Mouse (Mus musculus): Measurements from ENCODE around the gene Sec16b. TPM values are rescaled to one million over a fixed set of nuclear protein-coding genes. Genes with fewer than 3 reads are reported as not detected.
A peak's percentile ranks its signal among the peaks of the same experiment; 100 is the strongest.

Gene Sec16b
- total RNA-seq, 2 experiments from 2014 or later = 1.1 to 1.5 TPM

GRCm38 (mm10) chr1:157507814-157508213 lies 1.3 kb downstream of the Sec16b start:
- intact Hi-C loops (cut with DNase I) = no loop called here
- peak; percentile 46 to 47 for DNase-seq

- intact Hi-C loops (cut with DNase I) = no loop called here
- no peak for DNase-seq
These were observed 6.3 kb downstream of the Sec16b start for GRCm38 (mm10) chr1:157512690-157513448.

- no peak for DNase-seq
These were observed 7.0 kb downstream of the Sec16b start for GRCm38 (mm10) chr1:157513559-157513958.

GRCm38 (mm10) chr1:157514298-157514697 lies 7.8 kb downstream of the Sec16b start:
- intact Hi-C loops (cut with DNase I) = no loop called here
- DNase-seq = no peak

More at GRCm38 (mm10) chr1:157513559-157513958, 7.0 kb downstream of the Sec16b start:
- intact Hi-C loops (cut with DNase I) = no loop called here

GRCm38 (mm10) chr1:157516838-157517808 lies 10.6 kb downstream of the Sec16b start:
- DNase-seq = no peak
- intact Hi-C loops (cut with DNase I) = no loop called here

GRCm38 (mm10) chr1:157518111-157518523 lies 11.6 kb downstream of the Sec16b start:
- peak; percentile 29 to 33 for DNase-seq
- intact Hi-C loops (cut with DNase I) = no loop called here

GRCm38 (mm10) chr1:157519396-157519795 lies 12.9 kb downstream of the Sec16b start:
- DNase-seq = no peak
- intact Hi-C loops (cut with DNase I) = no loop called here

- intact Hi-C loops (cut with DNase I) = no loop called here
These were observed 15.8 kb downstream of the Sec16b start for GRCm38 (mm10) chr1:157522322-157522721.

GRCm38 (mm10) chr1:157524775-157525174 lies 18.2 kb downstream of the Sec16b start:
- intact Hi-C loops (cut with DNase I) = no loop called here
- DNase-seq = no peak

More at GRCm38 (mm10) chr1:157522322-157522721, 15.8 kb downstream of the Sec16b start:
- no peak for DNase-seq

- intact Hi-C loops (cut with DNase I) = no loop called here
- DNase-seq = no peak
These were observed 19.3 kb downstream of the Sec16b start for GRCm38 (mm10) chr1:157525692-157526354.

- DNase-seq = no peak
- intact Hi-C loops (cut with DNase I) = no loop called here
These were observed 20.1 kb downstream of the Sec16b start for GRCm38 (mm10) chr1:157526625-157527024.

GRCm38 (mm10) chr1:157532826-157533460 lies 26.4 kb downstream of the Sec16b start:
- intact Hi-C loops (cut with DNase I) = loop anchor here (10.0 kb wide), 1 partner anchor 398 kb away; no protein-coding TSS in a partner anchor
- DNase-seq = no peak

- intact Hi-C loops (cut with DNase I) = loop anchor here (5.0 to 10.0 kb wide), 4 partner anchors 238 to 618 kb away; no protein-coding TSS in a partner anchor
- no peak for DNase-seq
These were observed 29.0 kb downstream of the Sec16b start for GRCm38 (mm10) chr1:157535571-157535970.

- intact Hi-C loops (cut with DNase I) = loop anchor here (2.0 to 10.0 kb wide), 5 partner anchors 78 to 619 kb away; partner anchors contain the start of gene Cryzl2
- DNase-seq = peak; percentile 24 to 65
These were observed 29.9 kb downstream of the Sec16b start for GRCm38 (mm10) chr1:157536471-157536870.

- intact Hi-C loops (cut with DNase I) = loop anchor here (2.0 to 10.0 kb wide), 5 partner anchors 79 to 620 kb away; partner anchors contain the start of gene Cryzl2
- peak in 1 of 2 experiments; percentile 46 for DNase-seq
These were observed 31.1 kb downstream of the Sec16b start for GRCm38 (mm10) chr1:157537636-157538035.

GRCm38 (mm10) chr1:157545056-157545455 lies 38.5 kb downstream of the Sec16b start:
- DNase-seq = no peak
- intact Hi-C loops (cut with DNase I) = no loop called here

GRCm38 (mm10) chr1:157547658-157548057 lies 41.1 kb downstream of the Sec16b start:
- DNase-seq = no peak
- intact Hi-C loops (cut with DNase I) = no loop called here

- intact Hi-C loops (cut with DNase I) = loop anchor here (5.0 kb wide), 1 partner anchor 1103 kb away; no protein-coding TSS in a partner anchor
- DNase-seq = no peak
These were observed 43.2 kb downstream of the Sec16b start for GRCm38 (mm10) chr1:157549721-157550120.

GRCm38 (mm10) chr1:157552749-157553451 lies 46.4 kb downstream of the Sec16b start:
- intact Hi-C loops (cut with DNase I) = loop anchor here (5.0 kb wide), 1 partner anchor 1099 kb away; no protein-coding TSS in a partner anchor
- peak; percentile 44 to 56 for DNase-seq
